Mouse (Mus musculus): ENCODE results near the gene Olfr1318. TPM values are rescaled to one million over a fixed set of nuclear protein-coding genes. Genes with fewer than 3 reads are reported as not detected.

Gene Olfr1318
- not detected for total RNA-seq (2022)

DNA sequence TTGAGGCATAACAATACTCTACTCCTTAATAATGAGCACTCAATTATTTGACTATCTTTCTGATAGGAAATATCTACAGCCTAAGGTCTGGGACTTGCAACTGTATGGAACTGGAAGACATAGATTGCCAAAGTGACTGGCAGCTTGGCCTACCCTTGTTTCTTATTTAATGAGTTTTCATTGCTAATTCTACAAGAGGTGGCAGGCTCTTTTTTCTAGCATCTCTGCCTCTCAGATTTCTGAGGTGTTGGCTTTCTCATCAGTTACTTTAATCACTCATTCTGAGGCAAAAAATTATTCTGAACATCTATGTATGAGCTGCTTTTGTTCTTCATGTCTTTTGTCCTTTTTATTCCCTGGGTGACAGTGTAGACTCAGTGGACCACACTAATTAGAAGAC lies at the start of gene Olfr1318:
Gene Olfr1318, plus strand, starts transcription at position 301 of the 400 bp plus-strand sequence.
- no peak for DNase-seq

DNA sequence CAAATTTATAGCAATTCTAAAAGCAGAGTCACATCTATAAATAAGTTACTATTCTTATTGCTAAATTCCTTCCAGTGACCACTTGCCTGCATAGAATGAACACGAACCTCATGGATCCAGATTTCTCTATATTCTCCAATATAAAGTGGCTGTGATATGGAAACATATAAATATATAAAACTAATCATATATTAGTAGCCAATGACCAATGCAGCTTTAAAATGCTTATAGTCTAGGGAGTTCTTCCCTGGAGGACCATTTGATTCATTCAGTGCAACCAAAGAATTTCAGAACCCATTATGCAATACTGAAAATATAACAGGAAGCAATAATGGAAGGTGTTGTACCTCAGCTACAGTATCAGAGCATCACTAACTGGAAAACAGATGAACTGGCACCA lies 38.7 kb upstream of the Olfr1318 start, which contains the start of gene Olfr1315-ps1:
Gene Olfr1315-ps1, minus strand, starts transcription at position 101 of the 400 bp plus-strand sequence.
- DNase-seq: no peak

DNA sequence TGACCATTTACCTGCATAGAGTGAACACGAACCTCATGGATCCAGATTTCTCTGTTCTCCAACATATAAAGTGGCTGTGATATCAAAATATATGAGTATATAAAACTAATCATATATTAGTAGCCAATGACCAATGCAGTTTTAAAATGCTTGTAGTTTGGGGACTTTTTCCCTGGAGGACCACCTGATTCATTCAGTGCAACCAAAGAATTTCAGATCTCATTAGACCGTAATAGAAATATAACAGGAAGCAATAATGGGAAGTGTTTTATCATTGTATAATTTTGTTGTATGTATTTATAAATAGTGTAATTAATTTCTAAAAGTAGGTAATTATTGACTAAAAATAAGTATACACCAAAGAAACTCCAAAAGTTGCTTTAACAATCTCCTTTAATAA lies 19.1 kb upstream of the Olfr1318 start, which contains the start of gene Olfr1316:
Gene Olfr1316, minus strand, starts transcription at position 101 of the 400 bp plus-strand sequence.
- no peak for DNase-seq

DNA sequence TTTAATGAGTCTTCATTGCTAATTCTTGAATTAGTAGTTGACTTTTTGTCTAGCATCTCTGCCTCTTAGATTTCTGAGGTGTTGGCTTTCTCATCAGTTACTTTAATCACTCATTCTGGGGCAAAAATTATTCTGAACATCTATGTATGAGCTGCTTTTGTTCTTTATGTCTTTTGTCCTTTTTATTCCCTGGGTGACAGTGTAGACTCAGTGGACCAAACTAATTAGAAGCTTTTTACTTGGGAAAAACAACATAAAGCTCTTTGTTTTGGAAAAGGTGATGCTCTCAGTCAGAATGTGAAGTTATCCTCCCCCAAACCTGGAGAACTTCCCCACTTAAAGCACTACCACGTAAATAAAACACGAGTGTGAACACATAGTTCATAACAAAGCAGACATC lies 14.0 kb upstream of the Olfr1318 start, which contains the start of gene Olfr1317:
Gene Olfr1317, plus strand, starts transcription at position 301 of the 400 bp plus-strand sequence.
- no peak for DNase-seq

DNA sequence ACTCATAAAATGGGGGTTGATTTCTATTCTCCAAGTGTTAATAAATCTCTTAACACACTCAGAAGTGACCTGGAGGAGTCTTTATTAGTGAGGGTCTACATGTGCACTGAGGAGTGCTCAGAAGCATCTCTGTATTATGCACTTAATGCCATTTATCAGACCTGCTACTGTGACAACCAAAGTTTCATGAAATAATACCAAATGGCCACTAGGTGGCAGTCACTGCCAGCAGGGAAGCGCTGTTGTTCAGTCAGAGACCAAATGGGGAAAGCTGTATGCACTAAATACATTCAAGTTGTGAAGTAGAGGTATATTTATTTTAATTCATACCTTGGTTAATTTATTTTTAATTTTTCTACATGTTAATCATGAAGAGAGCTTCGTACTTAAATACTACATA lies 42.9 kb downstream of the Olfr1318 start:
- DNase-seq: peak; percentile 8

DNA sequence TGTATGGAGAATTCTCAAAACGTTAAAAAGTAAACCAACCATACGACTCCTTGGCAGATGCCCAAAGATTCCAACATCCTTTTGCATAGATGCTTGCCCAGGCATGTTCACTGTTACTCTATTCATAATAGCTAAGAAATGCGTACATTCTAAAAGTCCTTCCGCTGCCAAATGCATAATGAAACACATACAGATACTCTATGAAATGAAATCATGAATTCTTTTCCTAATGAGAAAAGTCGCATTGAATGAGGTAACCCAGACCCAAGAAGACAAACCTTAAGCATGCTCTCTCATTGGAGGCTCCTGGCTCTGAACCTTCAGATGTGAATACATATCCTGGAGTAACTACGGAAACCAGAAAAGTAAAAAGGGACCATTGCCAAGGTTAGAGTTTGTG lies 49.1 kb downstream of the Olfr1318 start:
- DNase-seq: no peak

Other genes starting within 250 kb of the Olfr1318 start
- not detected for gene Olfr1306, start 237.9 kb upstream of the Olfr1318 start, total RNA-seq (2022)
- gene Olfr1307, start 204.8 kb upstream of the Olfr1318 start, total RNA-seq (2022): not detected
- not detected for gene Olfr1308, start 189.3 kb upstream of the Olfr1318 start, total RNA-seq (2022)
- gene Olfr1309, start 163.9 kb upstream of the Olfr1318 start, total RNA-seq (2022): not detected
- gene Olfr1310, start 141.5 kb upstream of the Olfr1318 start, total RNA-seq (2022): not detected
- not detected for gene Olfr1311, start 129.8 kb upstream of the Olfr1318 start, total RNA-seq (2022)
- gene Olfr1312, start 104.0 kb upstream of the Olfr1318 start, total RNA-seq (2022): not detected
- gene Olfr1313, start 76.4 kb upstream of the Olfr1318 start, total RNA-seq (2022): not detected
- not detected for gene Olfr1314, start 57.4 kb upstream of the Olfr1318 start, total RNA-seq (2022)
- not detected for gene Olfr1315-ps1, start 38.8 kb upstream of the Olfr1318 start, total RNA-seq (2022)
- gene Olfr1316, start 19.2 kb upstream of the Olfr1318 start, total RNA-seq (2022): not detected
- gene Olfr1317, start 13.9 kb upstream of the Olfr1318 start, total RNA-seq (2022): not detected
- 10 to 100 TPM in 1 of 4 experiments, 1 to 10 TPM in 3; 5.1 to 10.7 (median 7.1) TPM for gene Lpcat4, start 85.3 kb downstream of the Olfr1318 start, total RNA-seq (2022)
- under 1 TPM in 1 of 4 experiments, not detected in 3; 0.06 TPM for gene Nutm1, start 105.1 kb downstream of the Olfr1318 start, total RNA-seq (2022)
- gene Nop10, start 107.7 kb downstream of the Olfr1318 start, total RNA-seq (2022): 100 to 1,000 TPM in 2 of 4 experiments, 10 to 100 TPM in 2; 77.3 to 151 (median 111) TPM
- gene Slc12a6, start 111.6 kb downstream of the Olfr1318 start, total RNA-seq (2022): 10 to 100 TPM; 41.1 to 56.3 (median 49.1) TPM
- 1 to 10 TPM in 1 of 4 experiments, not detected in 3; 1.5 TPM for gene Gm21985, start 112.1 kb downstream of the Olfr1318 start, total RNA-seq (2022)
- gene Emc4, start 213.8 kb downstream of the Olfr1318 start, total RNA-seq (2022): 100 to 1,000 TPM in 2 of 4 experiments, 10 to 100 TPM in 2; 86.5 to 106 (median 95.5) TPM
- gene Katnbl1, start 225.0 kb downstream of the Olfr1318 start, total RNA-seq (2022): 10 to 100 TPM; 10.8 to 13.9 (median 12.1) TPM